Mouse (Mus musculus): ENCODE results near the gene Stpg2.
"Not testable (repeated sequence)": the region's sequence is repeated elsewhere in the genome, so short reads cannot be mapped to it uniquely, and the experiment has no call there.

The Stpg2 gene

GRCm38 (mm10) chr3:139419142-139419541 lies 213.6 kb downstream of the Stpg2 start:
- DNase-seq (ENCODE audit: low read depth): no peak

GRCm38 (mm10) chr3:139442170-139442569 lies 236.7 kb downstream of the Stpg2 start:
- DNase-seq (ENCODE audit: low read depth): no peak

- DNase-seq (ENCODE audit: low read depth): no peak
These were observed 290.4 kb downstream of the Stpg2 start for GRCm38 (mm10) chr3:139495939-139496338.

- DNase-seq (ENCODE audit: low read depth): no peak
These were observed 296.7 kb downstream of the Stpg2 start for GRCm38 (mm10) chr3:139502216-139502615.

GRCm38 (mm10) chr3:139509275-139509985 lies 303.9 kb downstream of the Stpg2 start:
- DNase-seq (ENCODE audit: low read depth): peak; percentile 33

- DNase-seq (ENCODE audit: low read depth): no peak
These were observed 373.0 kb downstream of the Stpg2 start for GRCm38 (mm10) chr3:139578496-139578895.

- DNase-seq (ENCODE audit: low read depth): no peak
These were observed 375.8 kb downstream of the Stpg2 start for GRCm38 (mm10) chr3:139581298-139581697.

- DNase-seq (ENCODE audit: low read depth): no peak
These were observed 394.0 kb downstream of the Stpg2 start for GRCm38 (mm10) chr3:139599508-139599907.

GRCm38 (mm10) chr3:139608267-139608666 lies 402.8 kb downstream of the Stpg2 start:
- DNase-seq (ENCODE audit: low read depth): not testable (repeated sequence)

- no peak for DNase-seq (ENCODE audit: low read depth)
These were observed 409.1 kb downstream of the Stpg2 start for GRCm38 (mm10) chr3:139614641-139615040.

- no peak for DNase-seq (ENCODE audit: low read depth)
These were observed 410.3 kb downstream of the Stpg2 start for GRCm38 (mm10) chr3:139615791-139616190.

GRCm38 (mm10) chr3:139637887-139638286 lies 432.4 kb downstream of the Stpg2 start:
- DNase-seq (ENCODE audit: low read depth): no peak

- DNase-seq (ENCODE audit: low read depth): no peak
These were observed 446.0 kb downstream of the Stpg2 start for GRCm38 (mm10) chr3:139651505-139651904.

- DNase-seq (ENCODE audit: low read depth): no peak
These were observed 453.9 kb downstream of the Stpg2 start for GRCm38 (mm10) chr3:139659416-139659815.

- no peak for DNase-seq (ENCODE audit: low read depth)
These were observed 456.7 kb downstream of the Stpg2 start for GRCm38 (mm10) chr3:139662241-139662640.

GRCm38 (mm10) chr3:139663712-139664245 lies 458.3 kb downstream of the Stpg2 start:
- no peak for DNase-seq (ENCODE audit: low read depth)

- DNase-seq (ENCODE audit: low read depth): peak; percentile 7
These were observed 459.6 kb downstream of the Stpg2 start for GRCm38 (mm10) chr3:139665047-139665446.

GRCm38 (mm10) chr3:139676192-139676591 lies 470.7 kb downstream of the Stpg2 start:
- no peak for DNase-seq (ENCODE audit: low read depth)

GRCm38 (mm10) chr3:139676723-139677122 lies 471.2 kb downstream of the Stpg2 start:
- DNase-seq (ENCODE audit: low read depth): no peak

GRCm38 (mm10) chr3:139704238-139704637 lies 498.7 kb downstream of the Stpg2 start:
- not testable (repeated sequence) for DNase-seq (ENCODE audit: low read depth)

- not testable (repeated sequence) for DNase-seq (ENCODE audit: low read depth)
These were observed 501.9 kb downstream of the Stpg2 start for GRCm38 (mm10) chr3:139707396-139707795.

GRCm38 (mm10) chr3:139709794-139710193 lies 504.3 kb downstream of the Stpg2 start:
- no peak for DNase-seq (ENCODE audit: low read depth)

- no peak for DNase-seq (ENCODE audit: low read depth)
These were observed 523.3 kb downstream of the Stpg2 start for GRCm38 (mm10) chr3:139728751-139729150.

GRCm38 (mm10) chr3:139729248-139729647 lies 523.8 kb downstream of the Stpg2 start:
- no peak for DNase-seq (ENCODE audit: low read depth)
